Mouse (Mus musculus) forebrain, embryonic 12.5 days (tissue): Measurements from ENCODE around the gene Taar2. TPM values are rescaled to one million over a fixed set of nuclear protein-coding genes. Genes with fewer than 3 reads are reported as not detected.

Experiments
- ATAC-seq: fragments of 200-750 bp; cut with Nextera tagmentation; 2 replicates; pipeline ENCODE4 v1.8.0; 2017; ENCODE audit warnings: moderate TSS enrichment; ENCODE audit not compliant: low FRiP score
- H3K27ac ChIP-seq: fragments of 300-500 bp; sonication (generic); 2 replicates; pipeline ENCODE4 v1.5.1; 2016; ENCODE audit warnings: mild to moderate bottlenecking
- H3K27me3 ChIP-seq: fragments of 300-500 bp; sonication (generic); 2 replicates; pipeline ENCODE4 v1.6.1; 2016; ENCODE audit warnings: mild to moderate bottlenecking
- H3K36me3 ChIP-seq: fragments of 300-500 bp; sonication (generic); replicated peaks from 2 replicates; pipeline ENCODE4 v1.6.1; 2016; ENCODE audit warnings: mild to moderate bottlenecking
- H3K4me1 ChIP-seq: fragments of 300-500 bp; sonication (generic); 2 replicates; pipeline ENCODE4 v1.6.1; 2016
- H3K4me2 ChIP-seq: fragments of 300-500 bp; sonication (generic); 2 replicates; pipeline ENCODE4 v1.6.1; 2016; ENCODE audit warnings: mild to moderate bottlenecking, moderate library complexity
- H3K4me3 ChIP-seq: fragments of 300-500 bp; sonication (generic); replicated peaks from 2 replicates; pipeline ENCODE4 v1.5.1; 2016; ENCODE audit warnings: mild to moderate bottlenecking
- H3K9ac ChIP-seq: fragments of 300-500 bp; sonication (generic); 2 replicates; pipeline ENCODE4 v1.6.1; 2016; ENCODE audit warnings: mild to moderate bottlenecking
- H3K9me3 ChIP-seq: fragments of 300-500 bp; sonication (generic); 2 replicates; pipeline ENCODE4 v1.6.1; 2016
- WGBS: fragments of 180-500 bp; shearing (Covaris S2); methylation state at CpG from one replicate; pipeline ENCODE4 v1.1.7; 2016; 5-methylcytosine and 5-hydroxymethylcytosine counted together
- polyA plus RNA-seq: library from polyadenylated mRNA; unstranded; fragments of >200 nt; fragmentation: Nextera tagmentation; extraction: Ambion mirVana; gene quantifications from 2 replicates; pipeline ENCODE4 v1.2.1, GENCODE M21; 2016

Gene Taar2
- polyA plus RNA-seq, result not detected in 2 replicates

DNA sequence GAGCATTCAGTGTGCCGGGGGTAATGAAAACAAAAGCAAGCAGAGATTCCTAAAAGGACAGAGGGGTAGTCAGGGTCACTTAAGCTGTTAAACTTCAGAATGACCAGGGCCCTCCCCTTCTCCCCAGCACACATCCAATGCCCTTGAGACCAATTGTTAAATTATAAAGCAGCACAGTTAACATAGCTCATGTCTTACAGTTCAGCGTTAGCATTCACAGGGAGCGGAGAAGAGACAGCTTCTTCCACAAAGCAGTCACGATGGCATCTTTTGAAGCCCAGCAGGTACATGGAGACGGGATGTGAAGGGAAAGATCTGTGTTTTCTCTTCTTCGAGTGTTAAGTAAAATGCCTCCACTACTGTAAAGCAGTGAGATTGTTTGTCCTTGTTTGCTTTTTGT is at the start of gene Taar2:
TSS of gene Taar2 (plus strand) at position 261 of the 400 bp plus-strand sequence.
- ATAC-seq, result no peak
- Histone ChIP-seq H3K4me2 (no peak within 1 kb of the TSS), H3K4me3 (no peak within 1 kb of the TSS), H3K4me1 (0 out of 2 replicates have a peak, but pooled peaks cover 3% of the 10 kb centered on the region), H3K27ac (no peak within 1 kb of the TSS), H3K36me3 (no peaks in the 10 kb centered on the region), H3K9ac (no peak within 1 kb of the TSS), H3K9me3 (no peaks in the 10 kb centered on the region), H3K27me3 (no peaks in the 10 kb centered on the region)
- 58% methylated on average over 6 of the region's 6 CpGs for WGBS

DNA sequence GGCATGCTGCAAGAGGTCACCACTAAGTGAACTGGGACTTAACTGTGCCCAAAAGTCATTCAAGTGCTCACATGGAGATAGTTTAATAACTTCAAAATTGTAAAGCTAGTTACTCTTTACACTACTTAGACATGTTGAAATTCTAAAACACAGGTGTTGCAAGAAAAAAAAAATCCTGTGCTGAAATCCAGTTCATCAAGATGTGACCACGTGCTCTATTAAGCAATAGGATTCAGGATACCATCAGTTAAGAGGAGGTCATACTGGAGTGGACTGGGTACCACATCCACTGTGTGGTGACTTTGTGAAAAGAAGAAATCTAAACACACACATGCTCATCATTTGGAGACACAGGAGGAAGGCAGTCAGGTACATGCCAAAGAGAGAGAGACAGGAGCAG is 45.4 kb upstream of the Taar2 start:
- Histone ChIP-seq H3K4me1 (0 out of 2 replicates have a peak, but pooled peaks cover 3% of the 10 kb centered on the region), H3K4me2 (no peak overlapping the region), H3K9ac (no peak overlapping the region), H3K27ac (no peak overlapping the region), H3K4me3 (no peak overlapping the region), H3K27me3 (no peaks in the 10 kb centered on the region), H3K9me3 (no peaks in the 10 kb centered on the region), H3K36me3 (no peaks in the 10 kb centered on the region)
- 85% methylated on average over 1 of the region's 1 CpGs for WGBS
- no peak for ATAC-seq

DNA sequence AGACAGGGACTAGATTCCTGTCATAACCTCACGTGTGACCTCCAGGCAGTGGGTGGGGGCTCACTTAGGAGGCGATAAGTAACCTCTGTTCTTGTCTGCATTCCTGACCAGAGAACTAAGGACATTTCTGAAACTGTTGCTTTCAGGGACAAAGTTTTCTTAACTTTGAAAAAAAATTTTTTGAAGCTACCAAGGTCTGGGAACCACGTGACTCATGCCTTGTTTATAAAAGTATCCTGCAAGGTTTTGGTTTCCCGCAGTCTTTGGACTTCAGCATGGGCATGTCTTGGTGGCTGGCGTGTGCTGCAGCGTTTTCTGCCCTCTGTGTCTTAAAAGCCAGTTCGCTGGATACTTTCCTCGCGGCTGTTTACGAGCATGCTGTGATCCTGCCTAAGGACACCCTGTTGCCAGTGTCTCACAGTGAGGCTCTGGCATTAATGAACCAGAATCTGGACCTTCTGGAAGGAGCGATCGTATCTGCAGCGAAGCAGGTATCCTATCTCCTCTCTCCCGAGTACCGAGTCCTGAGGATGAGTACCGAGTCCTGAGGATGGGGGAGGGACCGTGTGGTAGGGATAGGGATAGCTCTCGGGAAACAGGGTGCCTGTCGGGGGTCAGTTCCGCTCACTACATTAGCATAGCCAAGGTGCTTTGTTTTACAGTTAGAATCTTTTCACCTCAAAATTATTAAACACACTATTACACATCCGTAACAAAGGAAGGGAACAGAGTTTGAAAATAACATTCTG is 43.6 kb upstream of the Taar2 start, which contains the start of gene Vnn1:
TSS of gene Vnn1 (plus strand) at position 88 of the 749 bp plus-strand sequence.
- Histone ChIP-seq H3K4me3 (no peak within 1 kb of the TSS), H3K4me2 (peak within 1 kb of the TSS; percentile 23; the same call in 1 of the 2 replicates), H3K9ac (no peak within 1 kb of the TSS), H3K36me3 (no peaks in the 10 kb centered on the region), H3K4me1 (0 out of 2 replicates have a peak, but pooled peaks cover 3% of the 10 kb centered on the region), H3K9me3 (no peaks in the 10 kb centered on the region), H3K27ac (no peak within 1 kb of the TSS), H3K27me3 (no peaks in the 10 kb centered on the region)
- no peak for ATAC-seq
- WGBS, result 46% methylated on average over 21 of the region's 21 CpGs

DNA sequence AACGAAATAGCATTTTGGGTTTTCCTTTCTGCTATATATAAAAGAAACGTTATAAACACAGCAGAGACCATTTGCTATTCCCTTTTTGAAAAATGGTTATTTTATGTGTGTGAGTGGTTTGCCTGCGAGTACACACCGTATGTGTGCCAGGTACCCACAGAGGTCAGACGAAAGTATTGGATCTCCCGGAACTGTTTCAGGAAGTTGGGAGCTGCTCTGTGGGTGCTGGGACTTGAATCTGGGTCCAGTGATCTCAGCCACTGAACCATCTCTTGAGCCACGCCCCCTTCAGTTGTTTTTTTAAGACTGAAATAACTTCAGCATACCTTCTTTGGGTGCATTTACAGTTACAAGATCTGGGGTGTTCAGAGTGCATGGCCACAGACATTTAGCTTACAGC is 43.0 kb upstream of the Taar2 start:
- ATAC-seq, result no peak
- H3K36me3 ChIP-seq, result no peaks in the 10 kb centered on the region
- H3K27me3 ChIP-seq, result no peaks in the 10 kb centered on the region
- no peaks in the 10 kb centered on the region for H3K9me3 ChIP-seq
- no peak overlapping the region for H3K9ac ChIP-seq
- no peak overlapping the region for H3K27ac ChIP-seq
- 84% methylated on average over 7 of the region's 7 CpGs for WGBS
- no peak overlapping the region for H3K4me2 ChIP-seq
- no peak overlapping the region for H3K4me3 ChIP-seq
- H3K4me1 ChIP-seq, result 0 out of 2 replicates have a peak, but pooled peaks cover 3% of the 10 kb centered on the region

DNA sequence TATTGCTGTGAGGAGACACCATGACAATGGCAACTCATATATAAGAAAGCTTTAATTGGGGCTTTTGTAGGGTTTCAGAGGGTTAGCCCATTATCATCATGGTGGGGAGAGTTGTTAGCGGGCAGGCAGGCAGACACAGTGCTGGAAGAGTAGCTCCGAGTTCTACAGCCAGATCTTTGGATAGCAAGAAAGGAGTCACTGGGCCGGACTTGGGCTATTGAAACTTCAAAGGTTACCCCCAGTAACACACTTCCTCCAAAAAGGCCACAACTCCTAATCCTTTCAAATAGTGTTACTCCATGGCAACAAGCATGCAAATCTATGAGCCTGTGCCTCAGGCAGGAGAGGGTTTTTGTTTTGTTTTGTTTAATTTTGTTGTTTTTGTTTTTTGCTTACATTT is 37.3 kb upstream of the Taar2 start:
- no peaks in the 10 kb centered on the region for H3K36me3 ChIP-seq
- no peaks in the 10 kb centered on the region for H3K9me3 ChIP-seq
- H3K27ac ChIP-seq, result no peak overlapping the region
- H3K4me1 ChIP-seq, result peaks cover 9% of the 10 kb centered on the region; the same call in 1 of the 2 replicates
- WGBS, result 23% methylated on average over 3 of the region's 3 CpGs
- no peak overlapping the region for H3K9ac ChIP-seq
- H3K27me3 ChIP-seq, result no peaks in the 10 kb centered on the region
- no peak overlapping the region for H3K4me3 ChIP-seq
- peak; percentile 40; the same call in 1 of the 2 replicates for ATAC-seq
- H3K4me2 ChIP-seq, result no peak overlapping the region

DNA sequence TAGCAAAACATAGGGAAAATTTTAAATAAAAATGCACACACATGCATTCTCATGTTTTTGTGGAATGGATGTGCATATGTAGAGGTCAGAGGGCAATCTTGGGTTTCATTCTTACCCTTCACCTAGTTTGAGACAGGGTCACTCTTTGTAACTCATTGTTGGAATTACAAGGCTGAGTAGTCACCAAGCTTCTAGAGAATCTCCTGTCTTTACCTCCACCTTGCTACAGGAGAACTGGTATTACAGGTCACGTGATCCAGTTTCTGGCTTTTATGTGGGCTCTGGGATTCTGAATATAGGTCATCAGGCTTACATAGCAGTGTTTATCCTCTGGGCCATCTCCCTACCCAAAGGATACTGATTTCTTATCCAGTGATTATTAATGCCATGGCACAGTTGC is 32.7 kb upstream of the Taar2 start:
- no peak overlapping the region for H3K4me3 ChIP-seq
- H3K4me2 ChIP-seq, result no peak overlapping the region
- H3K27me3 ChIP-seq, result no peaks in the 10 kb centered on the region
- no peak for ATAC-seq
- no peaks in the 10 kb centered on the region for H3K9me3 ChIP-seq
- no peak overlapping the region for H3K9ac ChIP-seq
- no peaks in the 10 kb centered on the region for H3K36me3 ChIP-seq
- H3K4me1 ChIP-seq, result peaks cover 9% of the 10 kb centered on the region; the same call in 1 of the 2 replicates
- H3K27ac ChIP-seq, result no peak overlapping the region
- WGBS, result 97% methylated on average over 1 of the region's 1 CpGs

DNA sequence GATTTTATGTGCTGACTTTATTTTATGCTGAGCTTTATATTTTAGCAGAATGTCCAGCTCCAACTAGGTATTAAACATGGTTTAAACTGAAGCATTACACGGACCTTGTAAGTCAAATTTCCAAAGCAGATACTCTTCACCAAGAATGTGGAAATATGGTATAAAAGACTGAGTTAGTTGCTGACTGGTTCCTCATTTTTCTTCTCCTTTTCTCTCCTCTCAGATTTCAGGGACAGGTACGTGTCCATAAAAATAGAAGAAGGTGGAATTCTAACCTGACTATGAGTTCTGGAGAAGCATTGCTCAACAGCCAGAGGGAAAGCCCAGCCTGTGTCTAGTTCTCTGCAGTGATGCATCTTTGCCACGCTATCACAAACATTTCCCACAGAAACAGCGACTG is 18.3 kb upstream of the Taar2 start, which contains the start of gene Taar1:
TSS of gene Taar1 (plus strand) at position 301 of the 400 bp plus-strand sequence.
- WGBS, result 93% methylated on average over 4 of the region's 4 CpGs
- Histone ChIP-seq H3K4me2 (no peak within 1 kb of the TSS), H3K9me3 (no peaks in the 10 kb centered on the region), H3K4me1 (no peaks in the 10 kb centered on the region), H3K9ac (no peak within 1 kb of the TSS), H3K4me3 (no peak within 1 kb of the TSS), H3K27ac (no peak within 1 kb of the TSS), H3K27me3 (no peaks in the 10 kb centered on the region), H3K36me3 (no peaks in the 10 kb centered on the region)
- ATAC-seq, result no peak

DNA sequence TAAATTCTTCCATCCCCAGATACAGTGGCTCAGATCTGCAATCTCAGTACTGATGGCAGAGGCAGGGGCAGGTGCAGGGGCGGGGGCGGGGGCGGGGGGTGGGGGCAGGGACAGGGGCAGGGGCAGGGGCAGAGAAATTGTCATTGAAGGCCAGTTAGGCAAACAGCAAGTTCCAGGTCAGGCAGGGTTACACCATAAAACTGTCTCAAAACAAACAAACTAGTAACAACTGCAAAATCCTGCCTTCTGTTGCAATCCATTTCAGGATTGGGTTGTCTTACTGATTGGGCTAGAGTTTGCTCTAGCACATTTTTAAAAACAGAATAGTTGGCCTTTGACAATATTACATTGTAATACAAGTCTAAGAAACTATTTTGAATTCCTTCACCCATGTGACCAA is 15.9 kb upstream of the Taar2 start:
- no peak overlapping the region for H3K27ac ChIP-seq
- H3K9me3 ChIP-seq, result no peaks in the 10 kb centered on the region
- H3K27me3 ChIP-seq, result no peaks in the 10 kb centered on the region
- no peak overlapping the region for H3K4me2 ChIP-seq
- H3K4me3 ChIP-seq, result no peak overlapping the region
- no peaks in the 10 kb centered on the region for H3K4me1 ChIP-seq
- H3K9ac ChIP-seq, result no peak overlapping the region
- H3K36me3 ChIP-seq, result no peaks in the 10 kb centered on the region
- 81% methylated on average over 3 of the region's 3 CpGs for WGBS
- ATAC-seq, result no peak

DNA sequence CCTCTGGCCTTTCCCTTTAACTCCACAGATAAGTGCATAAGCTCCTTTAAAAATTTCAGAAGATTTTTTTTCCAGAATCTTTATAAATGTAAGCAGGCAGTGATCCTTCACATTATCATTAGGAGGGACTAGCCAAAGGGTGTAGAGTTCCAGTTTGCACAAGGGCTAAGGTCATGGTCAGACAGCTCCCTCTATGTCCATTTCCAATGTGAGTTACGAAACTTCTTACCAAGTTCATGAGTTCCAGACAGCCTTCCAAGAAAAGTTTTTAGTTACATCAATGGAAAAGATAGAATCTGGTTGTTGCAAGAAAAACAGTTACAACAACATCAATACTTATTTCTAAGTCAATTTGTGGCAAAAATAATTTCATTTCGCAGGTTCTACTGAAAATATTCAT is 14.4 kb upstream of the Taar2 start:
- no peak for ATAC-seq
- Histone ChIP-seq H3K36me3 (no peaks in the 10 kb centered on the region), H3K27me3 (no peaks in the 10 kb centered on the region), H3K4me2 (no peak overlapping the region), H3K27ac (no peak overlapping the region), H3K4me3 (no peak overlapping the region), H3K9me3 (no peaks in the 10 kb centered on the region), H3K9ac (no peak overlapping the region), H3K4me1 (no peaks in the 10 kb centered on the region)
- WGBS, result 79% methylated on average over 2 of the region's 2 CpGs

DNA sequence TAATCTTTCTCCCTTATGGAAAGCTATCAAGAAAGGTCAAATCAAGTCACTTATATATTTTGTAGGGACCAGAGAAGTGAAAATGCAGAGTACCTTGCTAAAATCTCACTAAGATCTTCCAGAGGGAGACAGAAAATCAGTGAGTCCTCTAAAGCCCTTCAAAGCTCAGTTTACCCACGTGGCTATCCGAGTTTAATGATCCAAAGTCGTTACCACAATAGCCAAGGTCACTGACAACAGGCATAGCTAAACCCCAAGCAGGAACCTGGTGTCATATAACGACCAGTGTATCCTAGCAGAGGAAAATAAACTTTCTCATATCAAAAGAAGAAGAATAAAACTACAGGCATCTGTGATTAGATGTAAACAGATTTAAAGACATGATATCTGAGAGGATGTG is 759 bp upstream of the Taar2 start:
- Histone ChIP-seq H3K27me3 (no peaks in the 10 kb centered on the region), H3K9ac (no peak overlapping the region), H3K9me3 (no peaks in the 10 kb centered on the region), H3K4me1 (0 out of 2 replicates have a peak, but pooled peaks cover 3% of the 10 kb centered on the region), H3K36me3 (no peaks in the 10 kb centered on the region), H3K27ac (no peak overlapping the region), H3K4me2 (no peak overlapping the region), H3K4me3 (no peak overlapping the region)
- 41% methylated on average over 4 of the region's 4 CpGs for WGBS
- ATAC-seq, result no peak

DNA sequence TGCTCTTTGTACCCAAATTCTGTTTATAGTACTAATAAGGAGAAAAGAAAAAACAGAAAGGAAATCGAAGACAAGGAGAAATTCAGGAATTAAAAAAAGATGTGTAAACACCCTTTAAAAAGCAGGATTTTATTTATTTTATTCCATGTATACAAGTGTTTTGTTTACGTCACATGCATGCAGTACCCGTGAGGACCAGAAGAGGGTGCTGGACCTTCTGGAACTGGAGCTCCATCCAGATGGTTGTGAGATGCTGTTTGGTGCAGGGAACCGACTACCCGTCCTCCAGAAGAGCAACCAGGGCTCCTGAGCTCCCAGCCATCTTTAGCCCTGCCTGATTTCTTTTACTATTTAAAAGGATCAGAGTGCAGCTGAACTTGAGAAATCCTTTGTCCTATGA is 4.1 kb downstream of the Taar2 start:
- WGBS, result 81% methylated on average over 5 of the region's 5 CpGs

DNA sequence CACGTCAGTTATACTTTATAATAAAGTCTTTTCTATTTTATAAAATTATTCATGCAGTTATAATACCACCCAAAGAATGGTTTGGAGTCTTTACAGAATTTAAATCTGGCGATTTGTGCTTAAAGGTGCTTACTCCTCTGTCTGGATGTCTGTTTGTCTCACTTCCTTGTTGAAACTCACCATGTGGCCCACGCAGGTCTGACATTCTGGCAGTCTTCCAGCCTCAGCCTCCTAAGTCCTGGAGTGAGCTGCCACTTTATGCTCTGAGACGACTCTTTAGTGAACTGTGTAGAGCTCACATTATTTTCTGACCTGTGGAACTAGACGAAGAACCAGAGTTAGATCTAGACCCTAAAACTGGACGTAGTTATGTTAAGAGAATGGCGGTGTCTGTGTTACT is 9.7 kb downstream of the Taar2 start:
- 65% methylated on average over 7 of the region's 7 CpGs for WGBS
- no peak for ATAC-seq
- H3K27ac ChIP-seq, result no peak overlapping the region
- H3K27me3 ChIP-seq, result no peaks in the 10 kb centered on the region
- no peaks in the 10 kb centered on the region for H3K9me3 ChIP-seq
- no peak overlapping the region for H3K4me2 ChIP-seq
- H3K4me1 ChIP-seq, result no peaks in the 10 kb centered on the region
- H3K9ac ChIP-seq, result no peak overlapping the region
- no peaks in the 10 kb centered on the region for H3K36me3 ChIP-seq
- H3K4me3 ChIP-seq, result no peak overlapping the region

More for the DNA sequence above, 4.1 kb downstream of the Taar2 start:
- Histone ChIP-seq H3K9ac (no peak overlapping the region), H3K4me2 (no peak overlapping the region), H3K36me3 (no peaks in the 10 kb centered on the region), H3K27me3 (no peaks in the 10 kb centered on the region), H3K4me1 (0 out of 2 replicates have a peak, but pooled peaks cover 3% of the 10 kb centered on the region), H3K9me3 (no peaks in the 10 kb centered on the region), H3K27ac (no peak overlapping the region), H3K4me3 (no peak overlapping the region)
- ATAC-seq, result no peak

DNA sequence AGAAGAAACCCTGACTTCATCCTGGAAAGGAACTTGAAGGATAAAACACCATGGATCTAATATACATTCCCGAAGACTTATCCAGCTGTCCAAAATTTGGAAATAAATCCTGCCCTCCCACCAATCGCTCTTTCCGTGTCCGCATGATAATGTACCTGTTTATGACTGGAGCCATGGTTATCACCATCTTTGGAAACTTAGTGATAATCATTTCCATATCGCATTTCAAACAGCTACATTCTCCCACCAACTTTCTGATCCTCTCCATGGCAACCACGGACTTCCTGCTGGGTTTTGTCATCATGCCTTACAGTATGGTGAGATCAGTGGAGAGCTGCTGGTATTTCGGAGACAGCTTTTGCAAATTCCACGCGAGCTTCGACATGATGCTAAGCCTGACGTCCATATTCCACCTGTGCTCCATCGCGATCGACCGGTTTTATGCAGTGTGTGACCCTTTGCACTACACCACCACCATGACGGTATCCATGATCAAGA is 11.2 kb downstream of the Taar2 start, which contains the start of gene Taar3:
TSS of gene Taar3 (plus strand) at position 51 of the 498 bp plus-strand sequence.
- Histone ChIP-seq H3K4me3 (no peak within 1 kb of the TSS), H3K36me3 (no peaks in the 10 kb centered on the region), H3K27me3 (no peaks in the 10 kb centered on the region), H3K4me1 (no peaks in the 10 kb centered on the region), H3K9me3 (no peaks in the 10 kb centered on the region), H3K9ac (no peak within 1 kb of the TSS), H3K4me2 (no peak within 1 kb of the TSS), H3K27ac (no peak within 1 kb of the TSS)
- no peak for ATAC-seq
- WGBS, result 91% methylated on average over 16 of the region's 16 CpGs
